Mouse (Mus musculus) neural tube, embryonic 12.5 days (tissue): ENCODE measurements around the gene Lin28b. TPM values are rescaled to one million over a fixed set of nuclear protein-coding genes. Genes with fewer than 3 reads are reported as not detected.

Experiments
- ATAC-seq: fragments of 200-750 bp; cut with Nextera tagmentation; 2 replicates; pipeline ENCODE4 v1.8.0; 2017; ENCODE audit warnings: low read depth, mild to moderate bottlenecking, moderate TSS enrichment, moderate library complexity; ENCODE audit not compliant: low FRiP score
- H3K27ac ChIP-seq: fragments of 300-500 bp; sonication (generic); 2 replicates; pipeline ENCODE4 v1.5.1; 2016
- H3K27me3 ChIP-seq: fragments of 300-500 bp; sonication (generic); replicated peaks from 2 replicates; pipeline ENCODE4 v1.6.1; 2016; ENCODE audit warnings: mild to moderate bottlenecking
- H3K36me3 ChIP-seq: fragments of 300-500 bp; sonication (generic); 2 replicates; pipeline ENCODE4 v1.6.1; 2016; ENCODE audit warnings: mild to moderate bottlenecking
- H3K4me1 ChIP-seq: fragments of 300-500 bp; sonication (generic); 2 replicates; pipeline ENCODE4 v1.6.1; 2016
- H3K4me2 ChIP-seq: fragments of 300-500 bp; sonication (generic); replicated peaks from 2 replicates; pipeline ENCODE4 v1.6.1; 2016; ENCODE audit warnings: mild to moderate bottlenecking
- H3K4me3 ChIP-seq: fragments of 300-500 bp; sonication (generic); 2 replicates; pipeline ENCODE4 v1.5.1; 2016
- H3K9ac ChIP-seq: fragments of 300-500 bp; sonication (generic); 2 replicates; pipeline ENCODE4 v1.6.1; 2016; ENCODE audit warnings: mild to moderate bottlenecking
- H3K9me3 ChIP-seq: fragments of 300-500 bp; sonication (generic); 2 replicates; pipeline ENCODE4 v1.6.1; 2016; ENCODE audit warnings: mild to moderate bottlenecking
- WGBS: fragments of 180-500 bp; shearing (Covaris S2); methylation state at CpG from one replicate; pipeline ENCODE4 v1.1.7; 2016; 5-methylcytosine and 5-hydroxymethylcytosine counted together
- polyA plus RNA-seq: library from polyadenylated mRNA; unstranded; fragments of >200 nt; fragmentation: Nextera tagmentation; extraction: Ambion mirVana; gene quantifications from 2 replicates; pipeline ENCODE4 v1.2.1, GENCODE M21; 2016

The Lin28b gene
- polyA plus RNA-seq, 1 experiment from 2014 or later = 14.0 TPM

DNA sequence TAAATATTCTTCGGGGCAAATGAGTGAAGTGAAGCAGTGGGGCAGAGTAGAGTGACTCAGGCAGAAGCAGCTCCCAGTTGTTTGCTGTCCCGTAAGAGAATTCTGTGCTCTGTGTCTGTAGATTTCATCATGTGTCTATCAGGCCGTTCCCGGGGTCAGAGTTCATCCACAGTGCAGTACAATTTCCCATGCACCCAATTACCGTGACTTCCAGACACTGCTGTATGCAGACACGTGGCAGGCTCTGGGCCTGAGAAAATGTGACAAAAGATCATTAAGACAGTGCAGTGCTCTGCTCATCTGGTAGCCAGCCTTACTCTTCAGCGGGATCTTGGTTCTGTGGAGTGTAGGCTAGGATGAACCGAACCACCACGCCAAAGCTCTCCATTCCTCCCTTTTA lies 141.0 kb downstream of the Lin28b start:
- Histone ChIP-seq H3K36me3 (no peaks in the 10 kb centered on the region), H3K4me2 (no peak overlapping the region), H3K27me3 (no peaks in the 10 kb centered on the region), H3K4me1 (no peaks in the 10 kb centered on the region), H3K9ac (no peak overlapping the region), H3K9me3 (no peaks in the 10 kb centered on the region), H3K27ac (no peak overlapping the region), H3K4me3 (no peak overlapping the region)
- peak; percentile 65 for ATAC-seq
- WGBS = 72% methylated on average over 9 of the region's 9 CpGs

DNA sequence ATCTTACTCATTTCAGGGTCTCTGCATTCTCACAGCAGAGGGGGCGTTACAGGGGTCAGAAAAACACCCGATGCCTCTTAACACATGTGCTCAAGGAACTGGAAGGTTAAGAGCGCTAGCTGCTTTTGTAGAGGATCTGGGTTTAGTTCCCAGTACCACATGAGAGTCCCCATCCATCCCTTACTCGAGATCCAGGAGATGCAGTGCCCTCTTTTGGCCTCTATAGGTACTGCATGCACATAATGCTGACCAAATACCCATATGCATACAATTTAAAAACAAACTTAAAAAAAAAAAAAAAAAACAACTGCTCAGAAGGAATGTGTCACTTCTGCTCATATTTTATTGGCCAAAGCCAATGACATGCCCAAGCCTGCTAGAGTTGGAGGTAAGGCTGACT lies 141.8 kb downstream of the Lin28b start:
- Histone ChIP-seq H3K4me3 (no peak overlapping the region), H3K27me3 (no peaks in the 10 kb centered on the region), H3K9ac (no peak overlapping the region), H3K4me1 (no peaks in the 10 kb centered on the region), H3K36me3 (no peaks in the 10 kb centered on the region), H3K9me3 (no peaks in the 10 kb centered on the region), H3K4me2 (no peak overlapping the region), H3K27ac (no peak overlapping the region)
- ATAC-seq = no peak
- 85% methylated on average over 4 of the region's 4 CpGs for WGBS

GRCm38 (mm10) chr10:45339106-45339505 lies 147.1 kb downstream of the Lin28b start:
- no peaks in the 10 kb centered on the region for H3K4me1 ChIP-seq
- H3K36me3 ChIP-seq = no peaks in the 10 kb centered on the region
- H3K27me3 ChIP-seq = peaks cover 14% of the 10 kb centered on the region
- H3K27ac ChIP-seq = no peak overlapping the region
- H3K9me3 ChIP-seq = no peaks in the 10 kb centered on the region
- H3K4me2 ChIP-seq = no peak overlapping the region
- H3K4me3 ChIP-seq = no peak overlapping the region
- H3K9ac ChIP-seq = no peak overlapping the region
- no peak for ATAC-seq
- 78% methylated on average over 7 of the region's 7 CpGs for WGBS

- 1% methylated on average over 116 of the region's 116 CpGs for WGBS
- no peaks in the 10 kb centered on the region for H3K4me1 ChIP-seq
- no peaks in the 10 kb centered on the region for H3K9me3 ChIP-seq
- H3K36me3 ChIP-seq = no peaks in the 10 kb centered on the region
- peak; percentile 78 for ATAC-seq
- peak within 1 kb of the TSS; percentile 93 for H3K4me2 ChIP-seq
- H3K9ac ChIP-seq = peak within 1 kb of the TSS; percentile 66
- no peak within 1 kb of the TSS for H3K27ac ChIP-seq
- peaks cover 14% of the 10 kb centered on the region for H3K27me3 ChIP-seq
- H3K4me3 ChIP-seq = peak within 1 kb of the TSS; percentile 71
Measured at GRCm38 (mm10) chr10:45335434-45336422, 150.5 kb downstream of the Lin28b start, which contains the start of gene Bves. Gene Bves (plus strand): TSS chr10:45335772.

- Histone ChIP-seq H3K4me3 (peak overlapping the region; percentile 71; the same call in 1 of the 2 replicates), H3K27ac (no peak overlapping the region), H3K4me2 (peak overlapping the region; percentile 93), H3K9ac (no peak overlapping the region), H3K36me3 (no peaks in the 10 kb centered on the region), H3K9me3 (no peaks in the 10 kb centered on the region), H3K27me3 (peaks cover 14% of the 10 kb centered on the region), H3K4me1 (no peaks in the 10 kb centered on the region)
- 24% methylated on average over 7 of the region's 7 CpGs for WGBS
- ATAC-seq = peak; percentile 29; the same call in 1 of the 2 replicates
Measured at GRCm38 (mm10) chr10:45334925-45335324, 151.3 kb downstream of the Lin28b start.

DNA sequence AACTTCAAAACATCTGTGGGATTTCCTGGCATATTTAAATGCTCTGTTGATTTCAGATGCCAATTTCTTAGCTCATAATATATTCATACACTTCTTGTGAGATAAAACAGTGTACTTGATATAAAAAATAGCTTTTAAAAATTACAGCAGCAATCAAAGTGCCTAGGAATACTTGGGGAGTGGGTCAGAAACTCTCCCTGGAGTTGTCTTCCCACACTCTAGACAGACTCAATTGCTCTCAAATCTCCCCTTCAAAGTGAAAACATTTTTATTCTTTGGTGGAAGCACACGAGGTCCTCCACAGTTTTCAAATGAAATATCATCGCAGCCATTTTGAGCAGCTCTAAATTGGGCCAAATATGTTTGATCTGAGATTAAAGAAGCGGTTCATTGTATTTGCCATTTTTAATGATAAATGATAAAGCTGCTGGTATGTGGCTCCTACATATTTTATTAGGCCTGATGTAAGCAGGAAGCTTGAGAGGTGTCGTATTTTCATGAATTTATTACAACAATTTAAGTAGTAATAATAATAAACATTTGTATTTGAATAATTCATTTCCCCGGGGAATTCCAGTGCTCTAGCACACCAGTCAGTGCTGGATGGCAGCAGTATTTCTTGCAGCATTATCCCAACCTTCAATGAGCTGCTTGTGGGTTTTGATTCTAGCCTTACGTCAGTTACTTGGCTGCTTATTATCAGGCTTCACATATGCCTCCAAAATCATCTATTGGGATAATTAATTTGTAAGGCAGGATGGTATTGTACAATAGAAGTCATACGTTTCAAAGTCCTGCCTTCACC lies 157.8 kb downstream of the Lin28b start:
- Histone ChIP-seq H3K4me3 (no peak overlapping the region), H3K4me2 (no peak overlapping the region), H3K9ac (no peak overlapping the region), H3K9me3 (no peaks in the 10 kb centered on the region), H3K4me1 (no peaks in the 10 kb centered on the region), H3K36me3 (no peaks in the 10 kb centered on the region), H3K27ac (no peak overlapping the region), H3K27me3 (no peaks in the 10 kb centered on the region)
- WGBS = 68% methylated on average over 7 of the region's 7 CpGs
- ATAC-seq = peak; percentile 75; the same call in 1 of the 2 replicates

Other genes with a start within 250 kb of the Lin28b start
- gene Bves, start 150.6 kb downstream of the Lin28b start, polyA plus RNA-seq = 2.7 and 3.2 TPM in 2 replicates
- gene Hace1, start 91.4 kb upstream of the Lin28b start, polyA plus RNA-seq = 19.5 and 21.1 TPM in 2 replicates